Mouse (Mus musculus) mature B cell (primary cell): ENCODE results near the gene Arhgap44.

Experiments
- in situ Hi-C: fragments of 300-500 bp; cut with MboI; formaldehyde crosslinking; loops from 2 replicates; pipeline ENCODE4 v1.14.3; 2019

Arhgap44 gene

GRCm38 (mm10) chr11:65088451-65089222 lies 74.1 kb downstream of the Arhgap44 start:
- in situ Hi-C loops = no loop called here

DNA sequence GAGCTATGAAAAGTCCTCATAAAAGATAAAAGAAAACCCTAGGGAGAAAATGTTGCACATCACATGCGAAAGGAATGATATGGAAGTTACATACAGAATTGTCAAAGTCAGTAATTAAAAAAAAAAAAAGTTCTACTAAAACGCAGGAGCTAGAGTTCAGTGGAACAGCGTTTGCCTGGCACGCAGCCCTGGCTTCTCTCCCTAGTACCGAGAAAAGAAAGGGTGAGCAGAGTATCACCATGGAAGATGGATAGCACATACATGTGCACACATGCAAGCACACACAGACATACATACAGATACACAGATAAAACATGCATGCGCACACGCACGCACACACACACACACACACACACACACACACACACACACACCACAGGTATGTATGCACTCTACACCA lies 82.0 kb downstream of the Arhgap44 start:
- in situ Hi-C loops = no loop called here

DNA sequence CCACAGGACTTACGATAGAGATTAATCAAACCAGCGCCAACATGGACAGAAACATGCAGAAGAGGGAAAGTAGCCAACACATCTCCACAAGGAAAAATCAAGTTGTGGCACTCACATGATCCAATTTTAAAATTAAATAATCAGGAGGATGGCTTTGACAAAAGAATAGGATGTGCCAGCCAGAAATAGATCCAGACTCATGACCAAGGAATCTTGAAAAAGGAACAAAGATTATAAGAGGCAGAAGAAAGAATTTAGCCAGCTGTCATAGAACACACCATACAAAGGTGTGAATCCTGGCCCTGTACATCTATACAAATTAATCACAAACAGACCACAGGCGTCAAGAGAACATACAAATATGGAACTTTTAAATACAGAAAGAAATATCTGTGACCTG lies 82.5 kb downstream of the Arhgap44 start:
- in situ Hi-C loops = no loop called here

DNA sequence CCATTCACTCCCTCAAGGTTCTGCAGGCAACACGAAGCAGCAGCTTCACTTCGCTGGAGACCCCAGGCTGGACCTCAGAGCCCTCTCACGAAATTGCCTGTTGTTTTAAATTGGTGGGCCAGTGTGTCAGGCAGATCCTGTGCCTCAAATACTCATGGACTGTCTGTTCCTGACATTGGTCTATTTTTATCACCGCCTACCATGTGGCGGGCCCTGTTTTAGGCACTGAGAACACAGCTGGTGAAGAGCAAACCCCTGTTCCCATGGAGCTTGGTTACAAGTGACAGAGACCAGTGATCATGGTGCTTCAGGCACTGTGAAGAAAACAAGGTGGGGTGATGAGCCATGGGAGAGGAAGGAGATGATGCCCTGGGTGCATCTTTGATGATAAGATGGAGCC lies 93.2 kb downstream of the Arhgap44 start:
- in situ Hi-C loops = no loop called here

GRCm38 (mm10) chr11:65069051-65069450 lies 93.7 kb downstream of the Arhgap44 start:
- in situ Hi-C loops = no loop called here

- in situ Hi-C loops = no loop called here
Observed at GRCm38 (mm10) chr11:65065201-65065600, 97.6 kb downstream of the Arhgap44 start.

- in situ Hi-C loops = no loop called here
Observed at GRCm38 (mm10) chr11:65061437-65061836, 101.3 kb downstream of the Arhgap44 start.

DNA sequence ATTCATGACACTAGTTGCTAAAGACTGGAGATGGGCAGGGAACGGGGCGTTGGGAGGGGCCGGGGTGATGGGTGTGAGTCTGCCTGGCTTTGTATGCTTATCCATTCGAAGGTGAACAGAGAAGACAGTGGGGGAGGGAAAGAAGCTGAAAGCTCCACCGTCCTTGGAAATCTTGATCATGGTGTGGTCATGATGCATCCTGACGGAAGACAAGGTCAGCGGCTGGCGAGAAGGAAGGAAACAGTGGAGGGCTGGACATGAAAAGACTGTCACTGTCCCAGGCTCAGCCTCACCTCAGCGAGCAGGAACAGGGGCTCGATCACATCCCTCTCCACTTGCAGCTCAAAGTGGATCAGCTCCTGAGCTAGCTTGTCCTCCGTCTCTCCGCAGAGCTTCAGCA lies 103.2 kb downstream of the Arhgap44 start:
- in situ Hi-C loops = no loop called here

DNA sequence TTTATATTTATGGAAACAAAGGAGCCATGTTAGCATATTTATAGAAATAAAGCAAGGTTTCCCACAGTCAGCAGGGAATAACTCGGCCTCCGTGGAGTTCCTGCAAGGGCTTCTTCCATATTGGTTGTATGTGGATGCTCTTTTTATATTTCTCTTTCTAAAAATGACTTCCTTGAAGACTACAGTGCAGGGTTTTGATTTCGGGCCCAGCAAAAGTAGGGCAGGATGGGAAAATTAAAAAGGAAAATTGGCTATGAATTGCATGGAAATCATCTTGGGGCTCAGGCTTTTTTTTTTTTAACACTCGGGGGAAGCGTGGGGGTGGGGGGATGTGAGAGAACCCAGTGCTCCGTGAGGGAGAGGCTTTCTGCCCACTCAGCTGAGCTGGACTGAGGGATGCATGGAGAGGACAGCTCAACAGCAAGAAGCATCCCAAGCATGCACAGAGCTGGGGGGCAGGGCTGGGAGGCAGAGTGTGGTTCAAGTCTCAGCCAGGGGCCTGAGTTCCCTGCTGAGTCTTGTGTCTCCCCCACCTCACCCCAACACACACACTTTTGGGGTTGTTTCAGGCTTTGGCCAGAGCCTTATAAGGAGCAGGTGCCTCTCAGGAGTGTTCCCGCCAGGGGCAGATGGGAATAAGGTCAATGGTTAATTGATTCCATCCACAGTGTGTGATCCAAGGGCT lies 104.4 kb downstream of the Arhgap44 start:
- in situ Hi-C loops = no loop called here

- in situ Hi-C loops = no loop called here
Observed at GRCm38 (mm10) chr11:65055596-65055995, 107.2 kb downstream of the Arhgap44 start.

GRCm38 (mm10) chr11:65054216-65054615 lies 108.5 kb downstream of the Arhgap44 start:
- in situ Hi-C loops = no loop called here

GRCm38 (mm10) chr11:65050819-65051218 lies 111.9 kb downstream of the Arhgap44 start:
- in situ Hi-C loops = no loop called here

DNA sequence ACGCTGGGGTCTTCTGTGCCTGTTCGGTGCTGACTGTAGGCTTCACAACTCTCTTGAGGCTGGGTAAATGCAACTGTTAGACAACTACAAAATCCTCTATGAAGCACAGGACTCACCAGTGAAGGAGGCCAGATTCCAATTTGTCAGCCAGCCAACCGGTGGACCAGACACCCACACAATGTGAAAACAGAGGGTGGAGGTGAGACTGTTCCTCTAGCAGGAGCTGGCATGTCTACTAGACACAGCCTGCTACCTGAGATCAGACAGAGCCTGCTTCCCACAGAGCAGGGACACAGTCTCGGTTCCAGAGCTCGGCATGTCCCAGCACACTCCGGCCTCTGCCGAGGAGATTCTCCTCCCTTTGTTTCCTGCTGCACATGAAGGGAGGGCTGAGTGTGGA lies 113.7 kb downstream of the Arhgap44 start:
- in situ Hi-C loops = no loop called here

DNA sequence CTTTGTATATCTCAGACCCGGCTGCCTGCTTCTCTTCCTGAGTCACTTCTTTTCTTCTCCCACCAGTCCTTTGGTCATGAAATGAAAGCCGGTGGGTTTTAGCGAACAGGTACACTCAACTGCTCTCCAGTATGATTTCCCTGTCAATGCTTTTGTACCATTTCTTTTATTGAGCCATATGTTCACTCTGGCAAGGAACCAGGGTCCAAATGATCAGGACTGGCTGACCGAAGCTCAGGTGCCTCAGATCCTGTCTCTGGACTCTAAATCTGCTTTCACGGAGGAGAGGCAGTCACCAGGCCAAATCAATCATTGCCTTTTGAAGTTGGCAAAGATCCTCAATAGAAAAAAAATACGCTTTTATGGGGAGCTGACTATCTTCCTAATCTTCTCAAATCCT lies 122.2 kb downstream of the Arhgap44 start:
- in situ Hi-C loops = no loop called here

GRCm38 (mm10) chr11:65039517-65040095 lies 123.2 kb downstream of the Arhgap44 start:
- in situ Hi-C loops = no loop called here

DNA sequence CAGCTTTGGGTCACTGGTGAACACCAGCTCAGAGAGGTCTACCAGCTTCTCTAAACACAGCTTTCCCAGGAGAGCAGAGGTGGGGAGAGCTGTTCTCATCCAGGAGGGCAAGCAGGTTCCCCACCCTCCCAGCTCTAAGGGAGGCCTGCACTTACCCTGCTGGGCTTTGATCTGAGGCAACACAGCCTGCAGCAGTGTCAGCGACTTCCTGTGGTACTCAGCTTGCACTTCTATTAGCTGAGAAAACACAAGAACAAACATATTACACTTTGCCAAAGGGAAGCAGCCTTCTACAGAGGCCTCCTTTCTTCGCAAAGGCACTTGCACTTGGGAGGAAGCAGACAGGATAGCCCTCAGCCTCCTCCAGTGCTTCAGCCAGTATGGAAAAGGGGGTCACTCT lies 123.8 kb downstream of the Arhgap44 start:
- in situ Hi-C loops = no loop called here

GRCm38 (mm10) chr11:65032221-65032620 lies 130.5 kb downstream of the Arhgap44 start:
- in situ Hi-C loops = no loop called here

- in situ Hi-C loops = no loop called here
Observed at GRCm38 (mm10) chr11:65030201-65030600, 132.6 kb downstream of the Arhgap44 start.

GRCm38 (mm10) chr11:65028049-65028448 lies 134.7 kb downstream of the Arhgap44 start:
- in situ Hi-C loops = no loop called here

- in situ Hi-C loops = no loop called here
Observed at GRCm38 (mm10) chr11:65022771-65023170, 140.0 kb downstream of the Arhgap44 start.

DNA sequence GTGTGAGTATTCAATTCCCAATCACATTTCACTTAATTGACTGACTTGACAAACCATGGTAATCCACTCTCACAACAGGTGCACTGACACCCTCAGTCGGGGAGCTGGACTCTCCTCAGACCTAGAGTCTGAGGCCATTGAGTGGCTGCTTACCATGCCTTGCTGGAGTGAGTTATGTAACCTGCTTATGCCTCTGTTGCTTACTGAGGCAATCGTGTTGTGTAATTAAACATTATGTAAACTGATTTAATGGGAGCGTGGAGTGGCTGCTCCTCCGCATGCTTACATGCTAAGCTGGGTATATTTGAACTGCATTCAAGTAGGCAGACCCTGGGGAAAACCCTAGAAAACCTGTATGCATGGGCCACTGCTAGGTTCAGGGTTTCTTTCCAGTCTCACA lies 142.0 kb downstream of the Arhgap44 start:
- in situ Hi-C loops = no loop called here

GRCm38 (mm10) chr11:65016754-65017153 lies 146.0 kb downstream of the Arhgap44 start:
- in situ Hi-C loops = no loop called here

GRCm38 (mm10) chr11:65013906-65014305 lies 148.9 kb downstream of the Arhgap44 start:
- in situ Hi-C loops = no loop called here
